Mouse (Mus musculus) small intestine, adult 2 months (tissue): ENCODE results near the gene Plekhf1. TPM values are rescaled to one million over a fixed set of nuclear protein-coding genes. Genes with fewer than 3 reads are reported as not detected.

Experiments
- H3K27ac ChIP-seq: fragments of 200-500 bp; 2 replicates; pipeline ENCODE4 v1.5.1; 2012; ENCODE audit warnings: low read depth, low read length, control low read depth, inconsistent platforms; ENCODE audit not compliant: insufficient read depth
- H3K27me3 ChIP-seq: fragments of 200-500 bp; 2 replicates; pipeline ENCODE4 v1.6.1; 2012; ENCODE audit warnings: mild to moderate bottlenecking, moderate library complexity, low read length, inconsistent platforms; ENCODE audit not compliant: control insufficient read depth, insufficient read depth
- H3K36me3 ChIP-seq: fragments of 200-500 bp; 2 replicates; pipeline ENCODE4 v1.6.1; 2012; ENCODE audit warnings: mild to moderate bottlenecking, low read length, control low read depth, inconsistent platforms; ENCODE audit not compliant: control insufficient read depth, insufficient read depth
- H3K4me1 ChIP-seq: fragments of 200-500 bp; 2 replicates; pipeline ENCODE4 v1.6.1; 2012; ENCODE audit warnings: low read length, inconsistent platforms, mixed read lengths; ENCODE audit not compliant: control insufficient read depth, insufficient read depth, insufficient read length
- H3K4me3 ChIP-seq: fragments of 200-500 bp; 2 replicates; pipeline ENCODE4 v1.5.1; 2012; ENCODE audit warnings: low read depth, mild to moderate bottlenecking, control low read depth, inconsistent platforms, low read length, moderate library complexity
- CTCF ChIP-seq: fragments of 200-500 bp; IDR thresholded peaks from 2 replicates; pipeline ENCODE4 v1.5.1; 2012; ENCODE audit warnings: low read depth, mild to moderate bottlenecking, control low read depth, inconsistent platforms, low read length, moderate library complexity, mixed read lengths; ENCODE audit not compliant: insufficient replicate concordance, insufficient read length; ENCODE audit errors: extremely low read depth
- POLR2A ChIP-seq: fragments of 200-500 bp; IDR thresholded peaks from 2 replicates; pipeline ENCODE4 v1.6.1; 2012; ENCODE audit warnings: low read depth, mild to moderate bottlenecking, control low read depth, inconsistent platforms, low read length, moderate library complexity
- WGBS: fragments of 180-500 bp; shearing (Covaris S2); methylation state at CpG from one replicate; pipeline ENCODE4 v1.1.7; 2018; 5-methylcytosine and 5-hydroxymethylcytosine counted together
- polyA plus RNA-seq: library from polyadenylated mRNA; depleted of rRNA; stranded (reverse); fragments of >200 nt; gene quantifications from 2 replicates; pipeline ENCODE4 v1.2.3, GENCODE M21; 2012

The Plekhf1 gene
- polyA plus RNA-seq, 1 experiment: 12.8 TPM

GRCm38 (mm10) chr7:38217417-38218171 lies 10.2 kb downstream of the Plekhf1 start:
- no peaks in the 10 kb centered on the region for H3K27me3 ChIP-seq
- H3K36me3 ChIP-seq: peaks cover 12% of the 10 kb centered on the region
- peak overlapping the region; percentile 2; the same call in 1 of the 2 replicates for H3K4me3 ChIP-seq
- WGBS: 18% methylated on average over 5 of the region's 5 CpGs
- H3K27ac ChIP-seq: peak overlapping the region; percentile 92
- 0 out of 2 replicates have a peak, but pooled peaks have one; percentile 5 for TF ChIP-seq CTCF
- no peak; the same call in 1 of the 2 replicates for TF ChIP-seq POLR2A
- H3K4me1 ChIP-seq: peaks cover 44% of the 10 kb centered on the region

- WGBS: 94% methylated on average over 6 of the region's 6 CpGs
- no peak overlapping the region for H3K4me3 ChIP-seq
- TF ChIP-seq CTCF (no peak), POLR2A (no peak)
- peaks cover 41% of the 10 kb centered on the region for H3K4me1 ChIP-seq
- H3K36me3 ChIP-seq: peaks cover 7% of the 10 kb centered on the region
- no peaks in the 10 kb centered on the region for H3K27me3 ChIP-seq
- no peak overlapping the region for H3K27ac ChIP-seq
Measured at GRCm38 (mm10) chr7:38215697-38216096, 12.1 kb downstream of the Plekhf1 start.

GRCm38 (mm10) chr7:38215281-38215680 lies 12.5 kb downstream of the Plekhf1 start:
- TF ChIP-seq CTCF (no peak), POLR2A (no peak)
- Histone ChIP-seq H3K4me3 (no peak overlapping the region), H3K27ac (peak overlapping the region; percentile 35; the same call in 1 of the 2 replicates), H3K27me3 (no peaks in the 10 kb centered on the region), H3K4me1 (peaks cover 40% of the 10 kb centered on the region), H3K36me3 (peaks cover 3% of the 10 kb centered on the region; the same call in 1 of the 2 replicates)
- 71% methylated on average over 7 of the region's 7 CpGs for WGBS

GRCm38 (mm10) chr7:38214473-38215214 lies 13.2 kb downstream of the Plekhf1 start:
- Histone ChIP-seq H3K4me1 (peaks cover 37% of the 10 kb centered on the region), H3K4me3 (no peak overlapping the region), H3K27ac (peak overlapping the region; percentile 41; the same call in 1 of the 2 replicates), H3K36me3 (no peaks in the 10 kb centered on the region), H3K27me3 (no peaks in the 10 kb centered on the region)
- TF ChIP-seq POLR2A (no peak), CTCF (no peak)
- WGBS: 56% methylated on average over 5 of the region's 5 CpGs

GRCm38 (mm10) chr7:38212651-38213062 lies 15.2 kb downstream of the Plekhf1 start:
- whole genome bisulfite sequencing: 18% methylated on average over 3 of the region's 3 CpGs
- TF ChIP-seq CTCF: no peak
- TF ChIP-seq POLR2A: no peak
- H3K4me3 ChIP-seq: no peak overlapping the region
- H3K27ac ChIP-seq: no peak overlapping the region; the same call in 1 of the 2 replicates
- H3K27me3 ChIP-seq: no peaks in the 10 kb centered on the region
- no peaks in the 10 kb centered on the region for H3K36me3 ChIP-seq
- H3K4me1 ChIP-seq: peaks cover 26% of the 10 kb centered on the region

GRCm38 (mm10) chr7:38209478-38210152 lies 18.2 kb downstream of the Plekhf1 start:
- no peaks in the 10 kb centered on the region for H3K36me3 ChIP-seq
- WGBS: 53% methylated on average over 11 of the region's 11 CpGs
- no peak for TF ChIP-seq CTCF
- TF ChIP-seq POLR2A: no peak
- H3K27ac ChIP-seq: 0 out of 2 replicates have a peak overlapping the region, but pooled peaks have one; percentile 4
- H3K4me3 ChIP-seq: no peak overlapping the region
- H3K4me1 ChIP-seq: peaks cover 13% of the 10 kb centered on the region; the same call in 1 of the 2 replicates
- H3K27me3 ChIP-seq: no peaks in the 10 kb centered on the region
